Mouse (Mus musculus) cortical plate, adult 2 months (tissue): Measurements from ENCODE around the gene Cdk17.

Experiments used
- CTCF ChIP-seq: fragments of 200-500 bp; IDR thresholded peaks from 2 replicates; pipeline ENCODE4 v1.5.1; 2011; ENCODE audit warnings: mild to moderate bottlenecking, control low read depth, low read length; ENCODE audit not compliant: insufficient read depth; ENCODE audit errors: extremely low read depth
- POLR2A ChIP-seq: fragments of 200-500 bp; IDR thresholded peaks from 2 replicates; pipeline ENCODE4 v1.6.1; 2011; ENCODE audit warnings: mild to moderate bottlenecking, low read length, control low read depth; ENCODE audit not compliant: insufficient read depth; ENCODE audit errors: extremely low read depth

DNA sequence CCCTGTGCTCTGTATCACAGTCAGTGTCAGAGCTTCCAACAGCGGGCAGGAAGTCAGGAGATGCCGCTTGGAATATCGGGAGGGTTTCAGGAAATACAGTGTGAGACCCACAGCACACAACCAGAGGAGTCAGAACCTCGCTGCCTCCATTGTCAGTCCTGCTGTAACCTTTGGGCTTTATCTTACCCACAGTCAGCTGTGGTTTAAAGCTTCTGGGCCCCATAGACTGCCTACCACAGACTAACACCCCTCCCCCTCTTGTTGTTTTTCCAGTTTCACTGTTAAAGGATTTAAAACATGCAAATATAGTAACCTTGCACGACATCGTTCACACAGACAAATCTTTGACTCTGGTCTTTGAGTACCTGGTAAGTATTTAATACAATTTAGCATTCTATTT is 65.1 kb downstream of the Cdk17 start:
- TF ChIP-seq POLR2A (no peak), CTCF (no peak)
